Mouse (Mus musculus) R1 (cell line): ENCODE results near the gene Abat.
A peak's percentile ranks its signal among the peaks of the same experiment; 100 is the strongest.

Source experiments
- DNase-seq: peaks from one replicate; pipeline ENCODE4 v3.0.0-alpha.2; 2018; ENCODE audit warnings: low read depth, low spot score

Abat gene

DNA sequence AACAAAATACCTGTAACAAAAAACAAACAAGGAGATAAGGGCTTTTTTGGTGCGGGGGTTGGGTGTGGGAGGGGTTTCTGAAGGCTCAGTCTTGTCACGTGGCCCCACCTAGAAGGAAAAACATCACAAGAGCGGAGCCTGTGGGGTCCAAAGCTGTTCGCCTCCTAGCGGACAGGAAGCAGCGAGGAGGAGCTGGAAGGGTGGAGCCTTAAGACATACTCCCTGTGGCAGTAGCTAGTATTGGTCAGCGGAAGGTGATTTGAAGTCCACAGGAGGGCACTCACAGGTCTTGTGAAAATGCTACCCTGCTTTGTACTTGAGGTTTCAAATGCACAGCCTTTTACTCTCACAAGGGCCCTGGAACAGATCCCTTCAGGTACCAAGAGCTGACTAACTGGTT, 19.7 kb downstream of the Abat start:
- DNase-seq = peak; percentile 98

DNA sequence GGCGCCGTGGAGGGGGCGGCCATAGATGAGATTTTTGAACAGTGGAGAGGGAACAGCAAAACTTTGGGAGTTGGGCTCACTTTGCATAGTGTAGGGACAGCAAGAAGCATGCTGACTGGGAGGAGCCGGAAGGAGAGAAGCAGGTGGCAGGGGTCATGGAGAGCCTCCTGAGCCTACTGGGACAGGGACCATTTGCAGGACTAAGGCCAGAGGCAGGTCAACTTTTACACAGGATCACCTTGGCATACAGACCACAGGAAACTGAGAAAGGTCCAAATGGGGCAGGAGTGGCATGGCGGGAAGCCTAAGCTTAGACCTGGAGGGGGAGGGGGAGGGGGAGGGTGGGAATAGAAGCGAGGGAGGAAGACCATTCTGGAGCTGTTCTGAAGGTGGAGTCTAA, 20.2 kb downstream of the Abat start:
- DNase-seq = peak; percentile 95

DNA sequence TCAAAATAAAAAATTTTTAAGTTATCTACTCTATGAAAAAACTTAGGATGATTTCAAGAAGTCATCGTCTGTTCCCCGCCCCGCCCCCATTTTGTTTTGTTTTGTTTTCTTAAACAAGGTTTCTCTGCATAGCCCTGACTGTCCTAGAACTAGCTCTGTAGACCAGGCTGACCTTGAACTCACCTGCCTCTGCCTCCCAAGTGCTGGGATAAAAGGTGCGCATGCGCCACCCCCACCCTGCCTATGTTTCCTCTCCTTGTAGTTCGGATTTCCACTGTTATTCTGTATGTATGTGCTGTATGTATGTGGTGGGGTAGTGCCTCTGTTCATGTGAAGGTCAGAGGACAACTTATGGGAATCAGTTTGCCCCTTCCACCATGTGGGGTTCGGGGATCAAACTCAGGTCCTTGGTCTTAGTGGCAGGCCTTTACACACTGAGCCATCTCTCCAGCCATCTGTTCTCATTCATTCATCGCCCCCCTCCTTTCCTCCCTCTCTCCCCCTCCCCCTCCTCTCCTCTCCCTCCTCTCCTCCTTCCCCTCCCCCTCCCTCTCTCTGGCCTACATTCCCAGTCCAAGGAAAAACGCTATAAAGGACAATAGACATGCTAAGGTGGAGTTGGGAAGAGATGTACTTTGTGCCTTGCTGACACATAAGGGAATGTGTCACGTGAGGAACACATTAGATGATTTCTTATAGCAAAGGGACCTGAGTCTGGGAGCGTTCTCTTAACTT, 21.4 kb downstream of the Abat start:
- DNase-seq = peak; percentile 92

DNA sequence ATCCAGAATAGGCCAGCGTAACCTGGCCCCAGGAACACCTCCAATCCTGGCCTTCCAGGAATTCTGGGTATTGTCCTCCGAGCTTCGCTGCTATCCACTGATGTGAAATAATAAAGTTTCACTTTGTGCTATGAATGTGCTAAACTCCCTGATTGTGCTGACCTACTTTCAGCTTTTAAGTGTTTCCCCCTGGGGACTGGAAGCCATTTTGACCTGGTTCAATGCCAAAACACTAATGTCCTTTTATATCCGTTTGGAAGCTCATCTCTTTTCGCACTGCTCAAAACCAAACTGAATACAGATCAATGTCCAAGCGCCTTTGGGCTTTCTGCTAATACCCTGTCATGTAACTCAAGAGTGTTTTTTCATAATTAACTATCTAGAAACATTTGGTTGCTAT, 22.2 kb downstream of the Abat start:
- DNase-seq = no peak

DNA sequence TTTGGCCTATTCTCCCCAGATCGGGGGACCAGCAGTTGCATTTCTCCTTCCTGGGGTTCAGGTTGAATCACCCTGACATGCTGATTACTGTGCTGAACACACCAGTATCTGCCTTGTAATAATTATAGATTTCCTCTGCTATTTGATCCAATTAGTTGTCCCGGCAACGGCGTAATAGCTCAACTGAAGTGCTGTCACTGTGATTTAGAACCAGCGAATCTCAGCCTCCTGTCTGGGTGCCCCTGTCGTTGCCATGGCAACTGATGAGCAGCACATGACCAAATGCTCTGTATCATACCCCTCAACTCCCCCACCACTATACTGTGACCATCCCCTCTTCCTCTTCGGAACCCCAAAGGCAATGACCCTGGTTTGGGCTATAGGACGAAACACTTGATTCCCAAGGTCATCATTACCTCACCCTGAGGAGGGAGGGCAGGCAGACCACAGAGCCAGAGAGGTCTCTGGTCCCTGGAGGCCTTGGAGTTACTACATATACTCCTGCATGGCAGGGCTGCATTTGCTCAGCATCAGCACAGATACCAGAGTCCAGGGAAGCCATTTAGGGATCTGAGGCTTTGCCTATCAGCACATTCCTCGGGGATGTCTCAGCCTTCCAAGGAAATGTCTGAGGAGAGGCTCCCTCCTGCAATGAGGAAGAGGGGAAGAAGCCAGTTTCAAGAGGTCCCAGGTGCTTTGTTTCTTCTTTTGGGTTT, 26.1 kb downstream of the Abat start:
- peak; percentile 68 for DNase-seq

DNA sequence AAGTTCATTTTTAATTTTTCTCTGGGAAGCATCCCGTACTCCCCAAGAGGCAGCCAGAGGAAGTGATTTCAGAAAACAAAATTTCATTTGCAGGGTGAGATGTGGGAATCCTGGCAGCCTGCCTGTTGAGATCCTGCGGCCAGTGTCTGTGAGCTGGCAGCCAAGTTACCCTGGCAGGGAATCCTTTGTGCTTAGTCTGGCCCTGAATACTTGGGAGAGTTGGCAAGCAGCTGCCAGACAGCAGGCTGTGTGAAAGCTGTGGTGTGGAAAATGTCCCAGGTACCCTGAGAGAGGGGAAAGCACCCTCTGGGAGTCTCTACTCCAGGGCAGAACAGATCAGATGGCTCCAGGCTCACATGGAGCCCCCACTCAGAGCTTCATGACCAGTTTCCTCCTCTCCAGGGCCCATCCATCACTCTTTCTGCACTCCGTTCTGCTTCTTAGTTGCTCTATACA, 27.7 kb downstream of the Abat start:
- no peak for DNase-seq

DNA sequence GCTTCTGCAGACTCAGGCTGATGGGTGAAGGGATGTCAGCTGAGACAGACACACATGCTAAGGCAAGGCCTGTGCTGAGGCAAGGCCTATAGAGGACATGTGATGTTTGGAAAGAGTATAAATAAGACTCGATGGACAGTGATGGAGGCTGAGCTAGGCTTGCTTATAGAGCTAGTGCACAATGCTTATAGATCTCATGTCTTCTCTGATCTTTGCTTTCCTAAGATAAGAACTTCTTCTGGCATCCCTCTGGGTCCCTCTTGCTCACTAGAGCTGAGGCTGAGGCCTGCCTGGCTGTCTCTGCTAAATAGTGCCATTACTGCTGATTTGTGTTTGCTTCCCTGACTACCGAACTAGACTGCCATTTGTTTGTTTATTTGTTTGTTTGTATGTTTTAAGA, 34.6 kb downstream of the Abat start:
- DNase-seq = no peak

DNA sequence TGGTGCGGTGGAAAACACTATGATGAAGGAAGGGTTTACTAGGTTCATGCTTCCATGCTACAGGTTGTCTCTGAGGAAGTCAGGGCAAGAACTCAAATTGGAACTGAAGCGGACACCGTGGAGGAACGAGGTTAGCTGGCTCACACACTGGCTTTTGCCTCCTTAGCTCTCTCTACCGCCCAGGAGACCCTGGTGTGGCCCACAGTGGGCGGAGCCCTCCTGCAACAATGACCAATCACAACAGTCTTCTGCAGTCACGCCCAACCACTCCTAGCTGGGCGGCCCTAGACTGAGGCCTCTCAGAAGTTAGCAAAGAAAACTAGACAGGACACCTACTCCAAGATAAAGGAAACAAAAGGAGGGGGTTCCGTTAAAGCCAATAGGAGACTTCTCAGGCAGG, 36.3 kb downstream of the Abat start:
- peak; percentile 90 for DNase-seq

DNA sequence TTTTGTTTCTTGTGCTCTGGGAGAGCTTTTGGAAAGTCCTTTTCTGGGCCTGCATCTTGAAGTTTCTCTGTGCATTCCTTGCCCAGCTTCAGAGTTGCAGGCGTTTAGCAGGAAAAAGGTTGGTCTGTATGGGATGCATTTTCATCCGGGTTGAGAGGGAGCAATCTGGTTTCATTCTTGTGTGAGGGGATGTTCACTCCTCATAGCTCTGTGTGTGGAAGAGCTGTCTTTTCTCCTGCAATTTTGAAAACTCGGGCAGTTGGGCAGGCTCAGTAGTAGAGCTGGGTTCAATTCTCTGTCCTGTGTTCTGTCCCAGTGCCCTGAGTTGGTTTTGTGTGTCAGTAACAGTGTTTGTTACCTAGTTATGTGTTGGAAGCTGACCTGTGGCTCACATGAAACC, 41.1 kb downstream of the Abat start:
- no peak for DNase-seq

DNA sequence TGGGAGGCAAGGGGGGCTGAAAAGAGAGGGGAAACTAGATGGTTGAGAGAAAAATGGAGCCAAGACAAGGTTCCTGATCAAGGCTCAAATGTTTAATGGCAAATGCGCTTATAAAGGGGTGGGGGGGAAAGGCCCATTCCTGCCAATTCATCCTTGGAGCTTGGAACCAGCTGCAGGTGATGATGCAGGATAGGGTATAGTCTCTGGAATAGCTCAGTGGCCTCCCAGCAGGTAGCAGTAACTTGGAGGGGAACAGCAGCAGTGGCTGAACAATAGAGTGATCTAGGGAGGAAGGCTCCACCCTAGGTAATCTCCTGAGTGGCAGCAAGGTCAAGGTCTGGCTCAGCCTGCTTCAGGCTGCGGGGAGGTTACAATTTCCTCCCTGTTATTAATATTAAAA, 41.5 kb downstream of the Abat start:
- peak; percentile 94 for DNase-seq

DNA sequence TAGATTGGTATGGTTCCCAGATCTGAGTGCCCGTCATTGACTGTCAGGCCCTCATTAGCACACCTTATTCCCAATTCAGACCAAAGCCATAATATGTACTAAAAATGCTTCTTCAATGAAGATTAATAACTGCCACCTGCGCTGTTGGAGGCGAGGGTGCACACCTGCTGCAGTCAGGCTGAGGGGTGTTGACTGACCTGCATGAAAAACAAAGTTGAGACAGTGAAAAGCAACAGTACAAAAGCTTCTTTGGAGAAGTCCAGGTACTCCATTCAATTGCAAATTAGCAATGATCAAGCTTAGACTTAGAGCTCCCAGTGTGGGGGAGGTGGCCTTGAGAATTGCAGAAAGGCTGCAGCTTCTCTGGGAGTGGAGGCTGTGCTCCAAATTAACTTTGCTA, 42.1 kb downstream of the Abat start:
- DNase-seq = peak; percentile 91

DNA sequence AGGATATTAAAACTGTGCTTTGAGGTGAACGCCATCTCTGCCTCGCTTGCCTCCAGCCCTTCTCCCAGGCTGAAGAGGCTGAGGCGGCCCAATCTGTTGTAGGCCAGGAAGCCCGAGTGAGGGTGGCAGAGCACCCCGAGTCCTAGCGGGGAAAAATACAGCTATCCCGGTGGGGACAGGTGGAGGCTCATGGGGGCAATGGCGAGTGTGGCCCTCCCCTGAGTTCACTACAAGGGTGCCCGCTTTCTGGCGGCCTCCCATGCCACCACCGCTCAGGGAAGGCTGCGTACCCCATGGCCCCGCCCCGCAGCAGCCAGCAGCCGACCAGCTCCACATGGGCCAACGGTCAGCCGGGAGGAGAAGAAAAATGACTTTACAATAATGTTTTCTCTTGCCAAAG, 46.9 kb downstream of the Abat start:
- peak; percentile 50 for DNase-seq

DNA sequence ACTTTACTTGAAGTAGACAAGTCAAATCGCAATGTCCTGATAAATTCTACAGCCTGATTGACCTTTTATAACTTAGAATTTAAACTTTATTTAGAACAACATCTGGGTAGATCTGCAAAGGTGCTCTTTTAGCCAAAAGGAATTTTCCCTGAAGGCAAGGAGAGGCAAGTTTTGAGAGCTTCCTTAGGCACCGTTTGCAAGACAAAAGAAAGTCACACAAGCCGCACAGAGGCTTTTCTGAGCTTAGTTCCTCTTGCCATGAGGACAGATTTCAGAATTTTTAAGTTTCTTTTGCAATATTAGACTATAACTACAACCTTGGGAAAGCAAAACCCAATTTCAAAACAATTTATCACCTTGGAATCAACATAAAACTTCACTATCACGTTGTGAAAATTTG, 47.9 kb downstream of the Abat start:
- peak; percentile 80 for DNase-seq

DNA sequence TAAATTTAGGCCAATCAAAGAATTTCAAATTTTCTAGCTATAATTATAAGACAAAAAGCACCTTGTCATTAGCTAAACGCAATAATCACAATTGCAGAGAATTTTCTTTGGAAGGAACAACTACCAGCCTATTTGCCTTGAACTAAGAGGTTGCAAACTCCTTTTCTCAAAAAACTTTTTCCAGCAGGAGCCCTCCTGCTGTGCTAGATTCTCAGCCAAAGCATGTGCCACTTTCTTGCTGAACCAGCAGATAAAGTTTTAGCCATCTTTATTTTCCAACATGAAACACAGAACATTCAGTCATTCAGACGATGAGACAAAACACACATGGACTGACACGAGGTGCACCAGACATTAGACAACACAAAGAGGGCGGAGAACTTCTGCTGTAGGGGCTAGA, 48.6 kb downstream of the Abat start:
- DNase-seq = peak; percentile 76

DNA sequence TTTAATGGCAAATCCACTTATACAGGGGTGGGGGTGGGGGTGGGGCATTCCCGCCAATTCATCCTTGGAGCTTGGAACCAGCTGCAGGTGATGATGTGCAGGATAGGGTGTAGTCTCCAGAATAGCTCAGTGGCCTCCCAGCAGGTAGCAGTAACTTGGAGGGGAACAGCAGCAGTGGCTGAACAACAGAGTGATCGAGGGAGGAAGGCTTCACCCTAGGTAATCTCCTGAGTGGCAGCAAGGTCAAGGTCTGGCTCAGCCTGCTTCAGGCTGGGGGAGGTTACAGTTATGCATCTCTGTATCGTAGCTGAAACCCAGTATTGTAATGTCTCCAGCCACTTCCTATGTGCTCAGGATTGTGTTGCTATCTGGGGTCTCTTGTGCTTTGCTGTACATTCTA, 49.6 kb downstream of the Abat start:
- DNase-seq = peak; percentile 92

DNA sequence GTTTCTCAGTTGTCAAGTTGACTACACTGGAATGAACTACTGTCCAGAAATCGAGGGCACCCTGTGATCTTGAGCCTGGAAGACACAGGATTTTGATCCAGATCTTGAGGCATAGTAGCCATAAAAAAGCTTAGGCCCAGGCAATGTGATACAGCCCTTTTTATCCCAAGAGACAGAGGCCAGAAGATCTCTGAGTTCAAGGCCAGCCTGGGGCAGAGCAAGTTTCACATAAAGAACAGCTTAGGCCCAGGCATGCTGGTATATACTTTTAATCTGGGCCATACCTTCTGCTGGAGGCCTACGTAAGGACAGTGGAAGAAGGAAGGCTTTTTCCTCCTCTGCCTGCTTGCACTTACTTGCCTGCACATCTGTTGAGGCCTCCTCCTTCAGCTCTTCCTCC, 51.6 kb downstream of the Abat start:
- no peak for DNase-seq

DNA sequence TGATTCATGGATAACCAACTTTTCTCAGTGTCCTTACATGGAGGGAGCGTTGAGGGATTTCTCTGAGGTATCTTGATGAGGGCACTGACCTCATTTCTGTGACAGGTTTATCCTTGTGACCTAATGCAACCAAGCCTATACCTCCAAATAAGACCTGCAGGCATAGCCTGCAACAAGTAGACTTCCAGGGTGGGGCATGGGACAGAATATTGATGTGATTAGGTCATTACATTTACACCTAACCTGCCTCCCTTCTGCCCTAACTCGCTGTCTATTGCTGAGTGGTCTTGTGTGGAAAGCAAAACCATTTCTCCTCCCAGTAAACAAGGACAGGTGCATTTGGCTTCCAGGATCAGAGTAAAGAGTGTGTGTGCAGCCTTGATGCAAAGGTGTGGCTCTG, 52.3 kb downstream of the Abat start:
- DNase-seq = no peak

DNA sequence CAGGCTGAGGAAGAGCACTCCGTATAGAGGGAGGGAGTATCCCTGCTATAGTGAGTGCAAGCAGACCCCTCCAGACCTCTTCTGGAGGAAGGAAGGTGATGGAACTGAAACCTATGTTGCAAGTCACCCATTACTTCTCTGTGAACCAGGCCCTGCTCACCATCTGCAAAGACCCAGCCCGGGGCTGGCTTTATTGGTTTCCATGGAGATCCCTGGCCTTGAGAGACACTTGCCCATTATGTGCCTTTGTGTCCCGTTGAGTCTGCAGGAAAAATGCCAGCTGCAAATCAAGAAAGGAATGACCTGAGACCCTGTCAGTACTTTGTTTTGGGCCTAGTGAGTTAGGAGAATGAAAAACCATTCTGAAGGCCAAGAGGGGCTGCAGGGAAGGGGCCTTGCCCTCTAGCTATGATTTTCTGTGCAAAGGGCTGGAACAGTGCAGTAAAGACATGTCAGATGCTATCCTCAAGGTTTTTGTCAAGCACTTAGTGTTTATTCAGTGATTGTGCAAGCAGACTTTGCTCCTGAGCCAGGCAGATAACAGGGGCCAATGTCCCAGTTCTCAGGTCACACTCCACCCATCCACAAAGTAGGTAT, 53.0 kb downstream of the Abat start:
- DNase-seq = peak; percentile 72

DNA sequence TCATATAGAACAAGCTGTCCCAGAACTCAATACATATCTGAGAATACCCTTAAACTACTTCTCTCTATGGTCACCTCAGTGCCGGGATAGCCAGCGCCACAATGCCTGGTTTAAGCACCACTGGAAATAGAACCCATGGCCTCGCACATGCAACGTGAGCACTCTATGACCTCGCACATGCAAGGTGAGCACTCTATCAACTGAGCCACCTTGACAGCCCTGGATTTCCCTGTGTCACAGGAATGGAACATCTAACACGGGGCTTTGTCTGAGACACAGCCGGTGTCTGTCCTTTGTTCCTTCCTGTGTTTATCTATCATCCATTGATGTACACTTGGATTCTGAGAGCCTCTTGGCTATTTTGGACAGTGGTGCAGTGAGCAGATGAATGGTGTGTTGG, 55.7 kb downstream of the Abat start:
- DNase-seq = no peak

DNA sequence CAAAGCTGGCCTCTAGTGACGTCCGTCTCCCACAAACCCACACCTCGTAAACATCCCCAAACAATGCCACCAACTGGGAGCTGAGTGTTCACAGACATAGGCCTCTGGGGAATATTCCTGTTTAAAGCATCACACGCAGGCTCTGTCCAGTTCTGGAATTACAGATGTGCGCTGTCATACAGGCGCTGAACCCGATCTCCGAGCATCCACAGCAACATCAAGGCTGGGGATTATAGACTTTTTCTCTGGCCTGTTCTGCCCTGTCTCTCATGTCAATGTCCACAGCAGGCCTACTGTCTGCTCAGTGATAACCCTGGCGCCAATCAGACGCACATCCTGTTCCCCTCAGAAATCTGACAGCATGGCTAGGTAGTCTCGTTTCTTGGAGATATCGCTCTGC, 57.1 kb downstream of the Abat start:
- DNase-seq = no peak

DNA sequence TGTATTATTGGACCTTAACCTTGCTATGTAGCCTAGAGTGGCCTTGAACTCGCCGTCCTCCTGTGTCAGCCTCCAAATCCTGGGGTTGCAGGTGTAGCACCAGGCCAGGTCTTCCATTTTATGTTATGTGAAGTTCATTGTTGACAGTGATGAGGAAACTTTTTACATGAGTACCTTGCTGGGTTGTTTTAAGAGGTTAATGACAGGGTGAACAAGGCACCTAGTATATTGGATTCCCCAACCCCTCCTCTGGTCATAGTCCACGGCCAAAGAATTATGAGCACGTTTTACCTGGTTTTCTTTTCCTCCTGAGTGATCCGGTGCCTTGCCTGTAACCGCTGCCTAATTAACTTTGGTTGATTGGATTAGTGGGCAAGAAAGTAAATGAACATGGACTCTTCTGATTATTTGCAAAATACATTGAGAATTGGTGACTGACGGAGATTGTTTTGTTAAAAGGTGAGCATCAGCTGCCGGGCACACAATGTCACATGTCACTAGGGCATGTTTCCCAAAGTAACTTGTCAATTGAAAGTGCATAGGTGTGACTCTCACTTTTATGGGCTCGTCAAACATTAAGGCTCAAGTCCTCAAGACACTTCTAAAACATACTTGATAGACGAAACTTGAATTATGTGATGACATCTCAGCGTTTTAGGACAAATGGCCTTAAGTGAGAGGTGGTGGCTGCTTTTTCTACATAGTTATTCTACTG, 57.8 kb downstream of the Abat start:
- no peak for DNase-seq

DNA sequence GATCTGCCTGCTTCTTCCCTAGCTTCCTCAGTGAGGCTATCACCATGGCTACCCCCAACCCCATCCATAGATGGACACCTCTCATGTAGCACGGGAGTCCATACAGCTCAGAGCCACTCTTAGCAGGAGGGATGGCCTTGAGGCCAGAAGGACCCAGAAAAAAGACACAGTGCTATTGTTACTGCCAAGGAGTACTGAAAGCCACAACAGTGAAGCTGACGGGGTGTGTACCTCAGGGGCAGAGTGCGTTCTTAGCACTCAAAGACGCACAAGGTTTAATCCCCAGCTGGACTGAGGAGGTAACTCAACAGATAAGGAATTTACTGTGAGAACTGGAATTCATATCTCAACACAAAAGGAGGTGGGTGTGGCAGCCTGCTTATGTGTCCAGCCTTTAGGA, 59.8 kb downstream of the Abat start:
- peak; percentile 77 for DNase-seq
